Mouse (Mus musculus) layer of hippocampus, adult 18-20 months (tissue): ENCODE results near the gene Nags. TPM values are rescaled to one million over a fixed set of nuclear protein-coding genes. Genes with fewer than 3 reads are reported as not detected.

Source experiments
- DNase-seq, 2 experiments: peaks; one replicate each; pipeline ENCODE4 v3.0.0; 2022; ENCODE audit warnings: low spot score in 2 of 2
- long read RNA-seq: library from polyadenylated mRNA; stranded (forward); transcript quantifications from one replicate; pipeline ENCODE4 v2.0.0, GENCODE M21; 2021
- total RNA-seq, 2 experiments: library from RNA; stranded (reverse); gene quantifications; 2 replicates each; pipeline ENCODE4 v1.2.3; 2021

The Nags gene
- total RNA-seq: not detected
- long read RNA-seq: 0 reads

DNA sequence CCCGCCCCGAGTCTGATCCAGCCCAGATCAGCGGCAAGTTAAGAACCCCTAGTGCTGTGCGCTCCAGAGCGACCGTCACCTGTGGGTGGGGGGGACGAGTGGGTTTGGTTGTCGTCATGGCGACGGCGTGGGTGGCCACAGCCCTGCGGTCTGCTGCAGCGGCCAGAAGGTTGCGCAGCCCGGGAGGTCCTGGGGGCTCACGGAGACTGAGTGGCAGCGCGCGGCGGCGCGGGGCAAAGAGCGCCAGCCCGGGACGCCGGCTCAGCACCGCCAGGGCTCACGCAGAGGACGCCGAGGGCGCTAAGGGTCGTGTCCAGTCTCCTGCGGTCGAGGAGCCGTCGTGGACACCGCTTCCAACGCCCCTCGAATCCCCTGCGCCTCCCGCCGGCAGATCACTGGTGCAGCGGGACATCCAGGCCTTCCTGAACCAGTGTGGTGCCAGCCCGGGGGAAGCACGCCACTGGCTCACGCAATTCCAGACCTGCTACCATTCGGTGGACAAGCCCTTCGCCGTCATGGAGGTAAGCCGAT is at the start of gene Nags:
Gene Nags (plus strand): TSS at position 43 of the 531 bp plus-strand sequence.
- no peak for DNase-seq

DNA sequence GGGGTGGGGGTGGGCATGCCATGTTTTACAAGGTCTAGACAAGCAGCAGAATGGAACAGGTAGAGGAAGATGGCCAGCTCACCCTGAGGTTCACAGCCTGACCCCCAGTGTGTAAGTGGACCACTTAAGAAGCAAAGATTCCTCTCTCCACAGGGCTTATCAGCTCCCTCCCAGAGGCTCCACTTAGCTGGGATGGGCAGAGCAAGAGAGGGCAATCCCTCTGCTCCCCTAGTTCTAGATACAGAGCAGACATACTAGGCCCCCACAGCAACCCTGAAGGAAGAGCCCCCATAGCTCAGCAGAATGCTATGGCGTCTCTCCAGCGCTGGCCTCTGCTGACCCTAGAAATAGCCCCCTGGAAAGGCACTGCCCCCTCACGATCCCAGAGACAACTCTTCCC is 49.6 kb upstream of the Nags start:
- DNase-seq: no peak

DNA sequence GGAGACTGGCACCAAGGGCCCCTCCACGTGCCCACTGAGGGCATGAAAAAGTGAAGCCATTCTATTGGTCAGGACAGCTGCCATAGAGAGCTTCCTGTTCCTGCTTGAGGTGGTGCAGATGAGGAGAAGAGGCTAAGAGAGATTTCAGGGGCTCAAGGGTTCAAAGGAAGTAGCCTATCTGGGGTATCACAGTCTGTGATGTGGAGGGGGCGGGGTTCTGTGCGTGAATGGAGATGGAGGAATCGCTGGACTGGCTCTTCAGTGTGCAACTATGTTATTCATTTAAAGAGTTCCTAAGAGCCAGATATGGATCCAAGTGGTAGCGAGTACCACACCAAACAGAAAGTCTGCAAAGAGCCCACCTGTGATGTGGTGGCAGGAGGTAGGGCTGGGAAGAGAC is 48.9 kb upstream of the Nags start:
- DNase-seq: no peak

GRCm38 (mm10) chr11:102096887-102097391 is 48.4 kb upstream of the Nags start:
- DNase-seq: peak in 1 of 2 experiments; percentile 76

DNA sequence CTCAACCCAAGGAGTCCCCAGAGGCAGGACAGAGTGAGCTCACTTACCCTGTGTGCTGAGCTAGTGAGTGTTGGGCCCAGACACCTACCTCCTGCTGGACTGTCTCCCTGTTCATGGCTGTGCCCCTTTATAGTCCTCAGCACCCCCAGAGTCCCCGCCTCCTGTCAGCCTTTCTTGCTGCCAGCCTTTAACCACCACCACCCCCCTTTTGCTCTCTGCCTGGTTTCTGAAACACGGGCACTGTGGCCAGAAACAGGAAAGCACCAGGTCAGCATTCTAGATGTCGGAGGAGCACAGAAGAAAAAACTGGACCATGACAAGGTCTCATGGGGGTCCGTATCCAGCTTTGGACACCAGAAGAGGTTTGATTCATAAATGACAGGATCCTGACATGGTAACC is 44.1 kb upstream of the Nags start, which contains the start of gene Ppy:
Gene Ppy (minus strand): TSS at position 101 of the 400 bp plus-strand sequence.
- no peak for DNase-seq

DNA sequence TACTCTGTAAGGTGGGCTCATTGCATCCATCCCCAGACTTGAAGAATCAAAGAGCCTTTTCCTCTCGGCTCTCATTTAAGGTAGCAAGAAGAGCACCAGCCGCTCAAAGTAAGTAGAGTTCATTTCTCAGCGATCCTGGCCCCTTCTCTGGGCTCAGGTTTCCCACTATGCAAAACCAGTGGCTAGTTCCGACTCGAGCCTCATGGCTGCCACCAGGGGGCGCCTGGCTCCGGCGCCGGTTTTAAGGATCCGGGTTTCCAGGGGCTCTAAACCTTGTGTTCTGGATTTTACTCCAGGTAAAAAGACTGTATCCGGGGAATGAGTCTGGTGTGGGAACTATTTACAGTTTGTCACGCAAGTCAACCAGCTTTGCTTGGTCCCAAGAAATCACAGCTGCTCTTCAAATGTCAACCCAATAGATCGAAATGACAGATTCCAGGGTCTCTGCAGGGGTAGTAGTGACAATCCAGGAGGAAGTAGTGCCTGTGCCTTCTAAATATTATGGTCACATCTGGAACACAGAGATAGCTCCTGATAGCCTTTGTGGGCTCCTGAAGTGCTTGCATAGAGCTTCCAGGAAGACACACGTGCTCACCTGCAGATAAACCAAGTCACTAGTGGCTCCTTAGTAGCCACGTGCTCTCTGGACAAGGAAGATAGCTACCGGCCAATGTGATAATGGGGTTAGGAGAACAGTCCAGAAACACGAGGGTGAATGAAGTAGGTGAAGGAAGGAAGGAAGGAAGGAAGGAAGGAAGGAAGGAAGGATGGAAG is 42.6 kb upstream of the Nags start:
- peak in 1 of 2 experiments; percentile 67 for DNase-seq

GRCm38 (mm10) chr11:102106911-102107310 is 38.4 kb upstream of the Nags start:
- no peak for DNase-seq

GRCm38 (mm10) chr11:102107732-102108131 is 37.6 kb upstream of the Nags start, which contains the start of gene Pyy:
Pyy (minus strand) TSS chr11:102107832.
- no peak for DNase-seq

- no peak for DNase-seq
Measured at GRCm38 (mm10) chr11:102111576-102111975, 33.7 kb upstream of the Nags start.

- no peak for DNase-seq
Measured at GRCm38 (mm10) chr11:102116241-102116640, 29.1 kb upstream of the Nags start.

DNA sequence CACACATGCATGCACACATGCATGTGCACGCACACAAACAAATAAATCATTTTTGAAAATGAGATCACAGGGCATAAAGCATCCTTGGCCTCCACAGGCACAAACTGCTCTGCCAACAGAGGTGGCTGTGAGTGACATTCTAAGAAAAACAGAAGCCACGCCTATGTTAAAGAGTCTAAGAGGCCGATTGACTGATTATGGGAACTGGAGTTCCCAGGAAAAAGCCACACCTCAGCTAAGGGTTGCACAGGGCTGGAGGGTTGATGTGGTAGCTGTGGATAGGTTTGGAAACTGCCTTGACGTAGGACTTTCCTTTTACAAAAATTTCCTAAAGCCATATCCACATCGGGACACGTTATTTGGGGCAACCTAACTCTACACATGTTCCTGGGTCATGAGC is 27.9 kb upstream of the Nags start:
- no peak for DNase-seq

DNA sequence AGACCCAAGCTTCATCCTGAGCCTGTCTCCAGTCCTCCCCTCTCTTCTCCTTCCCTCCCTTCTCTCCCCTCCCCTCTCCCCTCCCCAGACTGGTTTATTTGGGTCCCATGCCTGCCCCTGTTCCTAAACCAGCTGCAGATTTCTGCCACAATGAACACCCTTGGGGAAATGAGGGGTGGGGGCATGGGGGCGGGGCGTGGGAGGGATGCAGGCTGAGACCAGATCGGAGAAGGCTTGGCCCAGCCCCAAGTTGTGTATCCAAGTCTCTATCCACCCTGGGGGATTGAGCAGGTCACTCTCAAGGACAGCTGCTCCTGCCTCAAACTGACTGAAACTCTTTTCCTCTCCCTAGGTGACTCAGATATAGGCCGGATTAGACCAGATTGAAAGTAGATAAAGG is 10.8 kb upstream of the Nags start:
- DNase-seq: no peak

GRCm38 (mm10) chr11:102137625-102138446 is 7.5 kb upstream of the Nags start:
- DNase-seq: no peak

DNA sequence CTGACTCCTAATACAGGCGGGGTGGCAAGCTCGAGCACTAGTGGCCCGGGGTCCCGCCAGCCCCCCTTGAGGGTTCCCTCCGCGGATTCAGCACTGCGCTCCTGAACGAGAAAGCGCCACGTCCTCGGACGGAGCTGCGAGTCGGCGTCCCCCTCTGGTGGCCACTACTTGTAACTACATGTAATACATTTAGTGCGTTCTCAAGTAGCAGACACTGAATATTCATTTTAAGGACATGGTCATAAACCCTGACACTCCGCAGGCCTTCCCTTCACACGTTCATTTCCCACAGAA is 6.9 kb upstream of the Nags start:
- DNase-seq: peak; percentile 17 to 78

GRCm38 (mm10) chr11:102140508-102140907 is 4.8 kb upstream of the Nags start:
- DNase-seq: peak in 1 of 2 experiments; percentile 83

- no peak for DNase-seq
Measured at GRCm38 (mm10) chr11:102142355-102142754, 3.0 kb upstream of the Nags start.

- DNase-seq: no peak
Measured at GRCm38 (mm10) chr11:102144957-102145470, 299 bp upstream of the Nags start.

GRCm38 (mm10) chr11:102146005-102146404 is 692 bp downstream of the Nags start:
- DNase-seq: no peak

DNA sequence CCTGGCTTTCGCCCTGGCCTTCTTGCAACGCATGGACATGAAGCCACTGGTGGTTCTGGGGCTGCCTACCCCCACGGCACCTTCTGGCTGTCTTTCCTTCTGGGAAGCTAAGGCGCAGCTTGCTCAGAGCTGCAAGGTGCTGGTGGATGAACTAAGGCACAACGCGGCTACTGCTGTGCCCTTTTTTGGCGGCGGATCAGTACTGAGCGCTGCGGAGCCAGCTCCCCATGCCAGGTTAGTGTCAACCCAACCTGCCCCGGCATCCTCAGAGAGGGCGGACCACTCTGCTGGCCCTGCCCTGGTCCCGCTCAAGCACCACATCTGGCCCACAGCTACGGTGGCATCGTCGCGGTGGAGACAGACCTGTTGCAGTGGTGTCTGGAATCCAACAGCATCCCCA is 1.2 kb downstream of the Nags start:
- DNase-seq: no peak

GRCm38 (mm10) chr11:102147213-102147989 is 2.1 kb downstream of the Nags start:
- no peak for DNase-seq
